16 mouse cellular contexts compared by ENCODE assay signal in the genomic region with DNA sequence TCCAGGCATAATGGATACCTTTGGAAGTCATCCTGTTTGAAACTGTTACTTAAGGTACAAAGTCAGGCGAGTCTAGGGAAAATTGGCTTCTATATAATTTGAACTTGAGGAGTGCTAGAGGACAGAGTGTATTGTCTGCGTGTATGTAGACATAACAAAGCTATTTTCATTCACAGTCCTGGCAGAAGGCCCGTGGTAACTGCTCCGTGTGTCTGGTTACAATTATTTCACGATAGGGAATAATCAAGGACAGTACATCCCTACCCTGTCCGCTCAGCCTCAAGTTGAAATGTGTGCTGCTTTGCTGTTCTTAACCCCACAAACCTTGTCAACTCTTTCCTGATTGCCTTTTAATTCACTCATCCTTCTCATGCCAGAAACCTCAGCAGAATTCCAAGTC.
A peak's percentile ranks its signal among the peaks of the same experiment; 100 is the strongest.
DNase-seq lines count a peak whose midpoint lies in the region; ATAC-seq and TF ChIP-seq lines count a peak whose summit lies in the region.
"Had no signal": no experiment of that assay in that cellular context is flagged by ENCODE, and none has a peak within 500 bp of the region (broad histone marks: within the 10 kb centered on the region; RNA-seq: fewer than 3 reads in every experiment).

No protein-coding gene starts in this region.

- peak; percentile 53 for DNase-seq in lung, embryonic 14.5 days
- DNase-seq in lung, postnatal 4 days = no peak
- peak; percentile 10 for DNase-seq in testis, postnatal 14 days (ENCODE audit: low spot score)
- no peak for DNase-seq in testis, postnatal 10 days (ENCODE audit: low spot score)
- peak; percentile 35 for DNase-seq in gastrocnemius, postnatal 25 days
- no peak for DNase-seq in frontal cortex, postnatal 25 days (ENCODE audit: low spot score in 2 of 2)
- DNase-seq: cerebellum, postnatal 14 days; embryo, embryonic 11 days; kidney, adult 2 months; kidney, postnatal 25 days had no signal

- H3K4me3 ChIP-seq in lung, embryonic 14.5 days (ENCODE audit: low read depth, low read length) = no peak overlapping the region
- H3K4me3 ChIP-seq: forebrain, embryonic 10.5 days; heart, embryonic 12.5 days; hindbrain, embryonic 10.5 days; midbrain, embryonic 12.5 days had no signal

- TF ChIP-seq CTCF in lung, embryonic 14.5 days (IDR thresholded peaks at IDR 0.05; ENCODE audit: low read depth) = no peak

- H3K36me3 ChIP-seq in lung, embryonic 14.5 days (ENCODE audit: insufficient read depth) = no peaks in the 10 kb centered on the region
- H3K36me3 ChIP-seq: forebrain, embryonic 10.5 days; heart, embryonic 12.5 days; hindbrain, embryonic 10.5 days; midbrain, embryonic 12.5 days had no signal

- no peaks in the 10 kb centered on the region for H3K9me3 ChIP-seq in lung, embryonic 14.5 days (ENCODE audit: low read depth, low read length)
- H3K9me3 ChIP-seq: forebrain, embryonic 10.5 days; heart, embryonic 12.5 days; hindbrain, embryonic 10.5 days; midbrain, embryonic 12.5 days had no signal

- 62% methylated on average over 6 of the region's 6 CpGs for WGBS in lung, embryonic 14.5 days

- no peak overlapping the region for H3K4me2 ChIP-seq in lung, embryonic 14.5 days
- H3K4me2 ChIP-seq: heart, embryonic 12.5 days; midbrain, embryonic 12.5 days had no signal

- H3K9ac ChIP-seq in lung, embryonic 14.5 days = no peak overlapping the region
- H3K9ac ChIP-seq: heart, embryonic 12.5 days; midbrain, embryonic 12.5 days had no signal

- ATAC-seq in lung, embryonic 14.5 days (ENCODE audit: insufficient read depth) = peak; percentile 54; the same call in 1 of the 2 replicates
- no peak for ATAC-seq in activated CD4-positive, CD25-positive, alpha-beta regulatory T cell, adult 4 months

- H3K4me1 ChIP-seq in lung, embryonic 14.5 days (ENCODE audit: insufficient read depth) = no peaks in the 10 kb centered on the region; the same call in 1 of the 2 replicates
- H3K4me1 ChIP-seq: forebrain, embryonic 10.5 days; heart, embryonic 12.5 days; hindbrain, embryonic 10.5 days; midbrain, embryonic 12.5 days had no signal

- H3K27ac ChIP-seq in lung, embryonic 14.5 days (ENCODE audit: low read depth) = no peak overlapping the region
- H3K27ac ChIP-seq: forebrain, embryonic 10.5 days; hindbrain, embryonic 10.5 days; macrophage; midbrain, embryonic 12.5 days had no signal

- no peaks in the 10 kb centered on the region for H3K27me3 ChIP-seq in lung, embryonic 14.5 days (ENCODE audit: insufficient read depth, low read length)
- H3K27me3 ChIP-seq: heart, embryonic 12.5 days; midbrain, embryonic 12.5 days had no signal

Comparison
In these comparisons a context has a peak if more than half of its experiments do, and no peak if none do; other contexts are left out.
1. DNase-seq: peak in lung, embryonic 14.5 days (single experiment), testis, postnatal 14 days (single experiment) and gastrocnemius, postnatal 25 days (single experiment); none in lung, postnatal 4 days (0 of 2), testis, postnatal 10 days (single experiment) and frontal cortex, postnatal 25 days (0 of 2).